9 mouse cellular contexts compared by ENCODE assay signal in the genomic region with DNA sequence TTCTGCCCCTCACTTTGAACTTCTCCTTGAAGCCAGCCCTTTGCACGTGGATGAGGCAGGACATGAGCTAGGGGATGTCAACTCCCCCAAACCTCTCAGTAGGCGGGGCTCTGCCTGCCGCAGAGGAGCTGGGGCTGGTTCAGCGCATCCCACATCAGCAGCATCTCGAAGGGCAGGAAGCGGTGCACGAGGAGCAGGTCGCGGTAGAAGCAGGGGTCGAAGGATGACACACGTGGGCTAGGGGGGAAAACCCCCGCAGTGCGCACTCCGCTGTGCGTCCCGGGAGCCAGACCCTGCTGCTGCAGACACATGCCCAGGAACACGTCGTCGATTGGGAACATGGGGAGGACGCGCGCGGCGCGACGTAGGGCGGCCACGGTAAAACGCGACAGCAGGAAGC. TPM values are rescaled to one million over a fixed set of nuclear protein-coding genes. Genes with fewer than 3 reads are reported as not detected.
DNase-seq lines count a peak whose midpoint lies in the region; ATAC-seq and TF ChIP-seq lines count a peak whose summit lies in the region.
"Had no signal": no experiment of that assay in that cellular context is flagged by ENCODE, and none has a peak within 500 bp of the region (broad histone marks: within the 10 kb centered on the region; RNA-seq: fewer than 3 reads in every experiment).

No protein-coding gene starts in this region.

- H3K9me3 ChIP-seq in E14TG2a.4 (ENCODE audit: low read length), result no peaks in the 10 kb centered on the region
- no peaks in the 10 kb centered on the region for H3K9me3 ChIP-seq in midbrain, embryonic 14.5 days (ENCODE audit: control insufficient read depth, low read length)

- H3K4me3 ChIP-seq in E14TG2a.4 (replicated peaks; ENCODE audit: low read length), result peak overlapping the region; percentile 65
- 0 out of 2 replicates have a peak overlapping the region, but pooled peaks have one; percentile 2 for H3K4me3 ChIP-seq in midbrain, embryonic 14.5 days (replicated peaks; ENCODE audit: low read depth, low read length)

- H3K27ac ChIP-seq in midbrain, embryonic 14.5 days (replicated peaks; ENCODE audit: low read depth, low read length), result no peak overlapping the region

- WGBS in midbrain, embryonic 14.5 days, result 2% methylated on average over 30 of the region's 30 CpGs

- peaks cover 83% of the 10 kb centered on the region for H3K27me3 ChIP-seq in E14TG2a.4 (ENCODE audit: insufficient read depth, low read length)
- peaks cover 84% of the 10 kb centered on the region for H3K27me3 ChIP-seq in midbrain, embryonic 14.5 days (ENCODE audit: control insufficient read depth, insufficient read depth, low read length)

- peaks cover 5% of the 10 kb centered on the region; the same call in 1 of the 2 replicates for H3K36me3 ChIP-seq in E14TG2a.4 (ENCODE audit: insufficient read depth, low read length)
- H3K36me3 ChIP-seq in midbrain, embryonic 14.5 days (ENCODE audit: control insufficient read depth, insufficient read depth, low read length), result no peaks in the 10 kb centered on the region

- H3K4me1 ChIP-seq in E14TG2a.4 (replicated peaks; ENCODE audit: low read depth, low read length), result peaks cover 59% of the 10 kb centered on the region
- no peaks in the 10 kb centered on the region; the same call in 1 of the 2 replicates for H3K4me1 ChIP-seq in midbrain, embryonic 14.5 days (ENCODE audit: control insufficient read depth, insufficient read depth, low read length)

- no peak for TF ChIP-seq CTCF in E14TG2a.4 (conservative IDR thresholded peaks at IDR 0.05; ENCODE audit: low read length)

- no peak overlapping the region for H3K9ac ChIP-seq in midbrain, embryonic 14.5 days (replicated peaks; ENCODE audit: low read length)
- H3K9ac ChIP-seq: lung, embryonic 14.5 days had no signal

- ATAC-seq in granulocyte monocyte progenitor cell, adult 5-6 weeks (replicated peaks; ENCODE audit: poor library complexity, severe bottlenecking), result peak; percentile 41
- no peak for ATAC-seq in midbrain, embryonic 14.5 days (ENCODE audit: low FRiP score, low TSS enrichment)
- ATAC-seq in frontal cortex, adult (ENCODE audit: low TSS enrichment), result no peak

- peak; percentile 88 for DNase-seq in CD4-positive helper T cell, adult 2 months (ENCODE audit: low read depth, low spot score)
- no peak for DNase-seq in midbrain, embryonic 14.5 days
- no peak for DNase-seq in adrenal gland, postnatal 25 days
- no peak for DNase-seq in right cerebral cortex, postnatal 36 days (ENCODE audit: low spot score in 2 of 2)
- DNase-seq in left cerebral cortex, adult 11 months (ENCODE audit: low spot score), result no peak
- DNase-seq: lung, embryonic 14.5 days had no signal

- H3K4me2 ChIP-seq in midbrain, embryonic 14.5 days (ENCODE audit: low read length), result no peak overlapping the region; the same call in 1 of the 2 replicates

RNA-seq across cellular contexts. Expression of gene Insl3, which starts 3.5 kb away (rescaled TPM):
- 14.1 and 16.3 TPM in 2 replicates for total RNA-seq in granulocyte monocyte progenitor cell, adult 5-6 weeks (2014; fragmentation: Nextera tagmentation)
- total RNA-seq in granulocyte monocyte progenitor cell, adult 5-6 weeks (2017), result 1.2 and 4.4 TPM in 2 replicates
- 0.89 TPM in 1 of 2 replicates, not detected in the other for polyA plus RNA-seq in midbrain, embryonic 14.5 days (2014; fragmentation: Nextera tagmentation; extraction: Ambion mirVana)
- total RNA-seq in adrenal gland, postnatal 25 days (2021), result 6.1 and 7.8 TPM in 2 replicates

RNA-seq across cellular contexts. Expression of gene B3gnt3, which starts 9.1 kb away (rescaled TPM):
- total RNA-seq in granulocyte monocyte progenitor cell, adult 5-6 weeks (2014; fragmentation: Nextera tagmentation), result 1.4 TPM in 1 of 2 replicates, not detected in the other
- total RNA-seq in granulocyte monocyte progenitor cell, adult 5-6 weeks (2017), result 0.39 TPM in 1 of 2 replicates, not detected in the other
- 0.11 and 0.20 TPM in 2 replicates for polyA plus RNA-seq in midbrain, embryonic 14.5 days (2014; fragmentation: Nextera tagmentation; extraction: Ambion mirVana)
- total RNA-seq in adrenal gland, postnatal 25 days (2021), result 3.7 and 4.8 TPM in 2 replicates

RNA-seq across cellular contexts. Expression of gene Jak3, which starts 16.4 kb away (rescaled TPM):
- total RNA-seq in granulocyte monocyte progenitor cell, adult 5-6 weeks (2014; fragmentation: Nextera tagmentation), result 10.9 and 17.5 TPM in 2 replicates
- 7.2 and 8.1 TPM in 2 replicates for total RNA-seq in granulocyte monocyte progenitor cell, adult 5-6 weeks (2017)
- 2.5 and 3.6 TPM in 2 replicates for polyA plus RNA-seq in midbrain, embryonic 14.5 days (2014; fragmentation: Nextera tagmentation; extraction: Ambion mirVana)
- 11.7 and 14.3 TPM in 2 replicates for total RNA-seq in adrenal gland, postnatal 25 days (2021)

RNA-seq across cellular contexts. Expression of gene Unc13a, which starts 21.0 kb away (rescaled TPM):
- 0.60 TPM in 1 of 2 replicates, not detected in the other for total RNA-seq in granulocyte monocyte progenitor cell, adult 5-6 weeks (2014; fragmentation: Nextera tagmentation)
- total RNA-seq in granulocyte monocyte progenitor cell, adult 5-6 weeks (2017), result 0.04 and 1.8 TPM in 2 replicates
- 17.4 and 18.9 TPM in 2 replicates for polyA plus RNA-seq in midbrain, embryonic 14.5 days (2014; fragmentation: Nextera tagmentation; extraction: Ambion mirVana)
- total RNA-seq in adrenal gland, postnatal 25 days (2021), result 8.3 and 8.4 TPM in 2 replicates

RNA-seq across cellular contexts. Expression of gene Fcho1, which starts 33.0 kb away (rescaled TPM):
- total RNA-seq in granulocyte monocyte progenitor cell, adult 5-6 weeks (2014; fragmentation: Nextera tagmentation), result 62.4 and 98.0 TPM in 2 replicates
- total RNA-seq in granulocyte monocyte progenitor cell, adult 5-6 weeks (2017), result 39.8 and 76.7 TPM in 2 replicates
- polyA plus RNA-seq in midbrain, embryonic 14.5 days (2014; fragmentation: Nextera tagmentation; extraction: Ambion mirVana), result 66.5 and 74.6 TPM in 2 replicates
- total RNA-seq in adrenal gland, postnatal 25 days (2021), result 2.2 and 2.6 TPM in 2 replicates
